Mouse (Mus musculus) B cell, adult (primary cell): ENCODE measurements around the gene Acad12. TPM values are rescaled to one million over a fixed set of nuclear protein-coding genes. Genes with fewer than 3 reads are reported as not detected.

Source experiments
- total RNA-seq: library from RNA; stranded (reverse); gene quantifications from 4 replicates; pipeline ENCODE4 v1.2.4, GENCODE M21; 2023; ENCODE audit not compliant: inconsistent age

The Acad12 gene
- 8.7 to 11.7 TPM (median 10.3 TPM) in 4 replicates for total RNA-seq

DNA sequence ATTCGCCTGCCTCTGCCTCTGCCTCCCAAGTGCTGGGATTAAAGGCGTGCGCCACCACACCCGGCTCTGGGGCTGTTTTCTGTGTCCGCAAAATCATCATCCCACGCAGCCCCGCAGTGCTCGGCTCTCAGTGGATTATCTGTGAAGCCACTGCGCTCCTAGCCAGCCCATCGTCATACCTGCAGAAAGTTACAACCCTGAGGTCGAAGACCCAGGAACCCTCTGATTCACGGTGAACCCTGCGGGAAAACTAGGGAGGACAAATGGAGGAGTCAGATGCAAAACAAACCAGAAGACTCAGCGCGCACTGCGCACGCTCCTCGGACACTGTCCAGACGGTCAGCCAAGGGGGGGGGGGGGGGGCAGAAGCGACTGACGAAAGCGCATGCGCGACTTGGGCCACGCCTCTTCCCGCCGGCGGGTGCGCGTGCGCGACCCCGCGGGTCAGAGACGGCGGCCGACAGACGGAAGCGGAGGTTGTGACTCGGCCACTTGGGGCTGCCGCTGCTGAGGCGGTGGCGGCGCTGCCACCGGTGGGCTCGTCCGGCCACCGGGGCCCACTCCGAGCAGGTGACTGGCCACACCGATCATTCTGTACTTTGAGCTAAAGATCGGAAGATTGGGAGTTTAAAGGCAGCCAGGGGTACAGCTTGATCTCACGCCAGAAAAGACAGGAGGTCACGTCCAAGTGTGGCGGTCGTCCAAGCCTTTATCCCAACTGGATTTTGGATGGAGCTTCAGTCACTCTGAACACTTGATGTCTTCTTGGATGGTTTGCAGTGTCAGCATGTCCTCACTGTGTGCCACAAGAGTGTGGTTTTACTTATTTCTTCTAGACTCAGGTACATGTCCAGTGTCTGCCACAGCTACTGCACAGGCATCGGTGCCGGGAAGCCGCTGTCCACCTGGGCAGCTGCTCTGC is at the start of gene Acad12:
Gene Acad12 (minus strand): TSS at position 347 of the 922 bp plus-strand sequence.

DNA sequence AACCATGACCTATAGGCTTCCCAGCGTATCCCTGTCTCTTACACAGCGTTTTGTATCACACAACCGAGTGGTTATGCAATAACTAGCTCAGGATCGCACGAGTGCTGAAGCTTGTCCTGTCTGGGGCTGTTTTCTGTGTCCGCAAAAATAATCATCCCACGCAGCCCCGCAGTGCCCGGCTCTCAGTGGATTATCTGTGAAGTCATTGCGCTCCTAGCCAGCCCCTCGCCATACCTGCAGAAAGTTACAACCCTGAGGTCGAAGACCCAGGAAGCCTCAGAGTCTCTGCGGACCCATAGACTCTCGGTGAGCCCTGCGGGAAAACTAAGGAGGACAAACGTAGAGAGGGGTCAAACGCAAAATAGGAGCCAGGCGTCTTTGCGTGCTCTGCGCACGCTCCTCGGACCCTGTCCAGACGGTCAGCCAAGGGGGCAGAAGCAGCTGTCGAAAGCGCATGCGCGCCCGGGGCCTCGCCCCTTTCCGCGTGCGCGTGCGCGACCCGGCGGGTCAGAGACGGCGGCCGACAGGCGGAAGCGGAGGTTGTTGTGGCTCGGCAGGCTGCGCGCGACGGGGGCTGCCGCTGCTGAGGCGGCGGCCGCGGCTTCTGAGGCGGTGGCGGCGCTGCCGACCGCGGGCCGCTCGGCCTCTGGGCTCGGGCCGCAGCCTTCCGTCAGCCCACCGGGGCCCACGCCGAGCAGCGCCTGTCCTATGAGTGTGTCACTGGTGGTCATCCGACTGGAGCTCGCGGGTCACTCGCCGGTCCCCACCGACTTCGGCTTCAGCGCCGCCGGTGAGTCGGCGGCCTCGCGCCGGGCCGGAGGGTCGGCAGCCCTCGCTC is 41.5 kb upstream of the Acad12 start, which contains the start of the genes Acad10 and Brap:
Gene Acad10 (minus strand): TSS at position 456 of the 838 bp plus-strand sequence.
Gene Brap (plus strand): TSS at position 505 of the 838 bp plus-strand sequence.

DNA sequence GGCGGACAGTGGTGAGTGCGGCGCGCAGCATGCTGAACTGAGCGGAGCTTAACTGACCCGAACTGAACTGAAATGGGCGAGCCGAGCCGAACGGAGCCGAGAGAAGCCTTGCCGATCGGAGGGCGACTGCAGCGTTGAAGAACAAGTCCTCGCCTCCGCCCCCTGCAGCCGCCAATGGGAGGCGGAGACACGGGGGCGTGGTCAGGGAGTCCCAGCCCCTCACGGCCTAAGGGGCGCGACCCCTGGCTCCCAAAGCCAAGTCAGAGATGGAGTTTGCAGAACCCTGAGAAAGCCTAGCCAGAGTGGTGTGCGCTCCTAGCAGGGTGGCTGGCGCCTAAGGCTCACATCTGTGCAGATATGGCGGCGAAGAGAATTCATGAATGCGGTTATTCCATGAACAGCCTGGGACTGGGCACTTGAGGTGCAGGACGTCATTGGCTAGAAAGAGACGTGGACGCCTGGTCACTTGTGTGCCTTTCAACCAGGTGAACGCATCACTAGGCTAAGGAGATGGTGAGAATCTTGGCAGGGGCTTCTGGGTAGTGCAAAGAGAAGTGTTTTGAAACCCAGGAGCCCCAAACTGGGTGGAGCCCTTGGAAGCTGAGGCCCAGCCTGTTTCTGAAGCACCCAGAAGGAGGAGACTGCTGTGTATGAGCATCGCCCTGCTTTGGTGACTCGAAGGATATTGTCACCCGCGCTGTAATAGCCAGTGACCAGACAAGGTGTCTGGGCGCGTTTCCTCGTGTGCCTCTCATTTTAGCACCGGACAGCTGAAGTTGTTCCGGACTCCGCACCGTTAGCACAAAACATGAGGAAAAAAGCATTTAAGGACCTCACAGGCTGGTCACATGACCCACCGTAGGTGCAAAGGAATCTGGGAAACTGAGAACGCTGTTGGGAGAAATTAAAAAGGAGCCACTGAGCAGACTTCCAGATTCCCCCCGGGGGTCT is 25.0 kb downstream of the Acad12 start, which contains the start of gene Aldh2:
Gene Aldh2 (minus strand): TSS at position 374 of the 951 bp plus-strand sequence.

Other genes starting within 250 kb of the Acad12 start
- gene Trafd1, start 233.3 kb downstream of the Acad12 start, total RNA-seq: 76.2 to 94.8 TPM (median 89.7 TPM) in 4 replicates
- 37.8 to 47.4 TPM (median 44.0 TPM) in 4 replicates for gene Naa25, start 221.0 kb downstream of the Acad12 start, total RNA-seq
- 1.2 to 1.6 TPM in 2 of 4 replicates, not detected in the others for gene Tmem116, start 167.0 kb downstream of the Acad12 start, total RNA-seq
- gene Erp29, start 166.4 kb downstream of the Acad12 start, total RNA-seq: 168 to 199 TPM (median 190 TPM) in 4 replicates
- not detected in 4 replicates for gene Adam1b, start 115.5 kb downstream of the Acad12 start, total RNA-seq
- 5.2 to 5.7 TPM (median 5.4 TPM) in 4 replicates for gene Adam1a, start 73.5 kb downstream of the Acad12 start, total RNA-seq
- not detected in 4 replicates for gene Gm42878, start 73.5 kb downstream of the Acad12 start, total RNA-seq
- 87.8 to 106 TPM (median 94.4 TPM) in 4 replicates for gene Mapkapk5, start 73.0 kb downstream of the Acad12 start, total RNA-seq
- 371 to 424 TPM (median 391 TPM) in 4 replicates for gene Aldh2, start 25.1 kb downstream of the Acad12 start, total RNA-seq
- gene Acad10, start 41.6 kb upstream of the Acad12 start, total RNA-seq: 10.5 to 12.1 TPM (median 10.7 TPM) in 4 replicates
- 81.9 to 96.9 TPM (median 84.8 TPM) in 4 replicates for gene Brap, start 41.6 kb upstream of the Acad12 start, total RNA-seq
- gene Atxn2, start 92.4 kb upstream of the Acad12 start, total RNA-seq: 72.7 to 114 TPM (median 84.4 TPM) in 4 replicates
- gene Sh2b3, start 218.7 kb upstream of the Acad12 start, total RNA-seq: 166 to 173 TPM (median 172 TPM) in 4 replicates
- 2.8 to 3.8 TPM (median 3.4 TPM) in 4 replicates for gene Pheta1, start 230.0 kb upstream of the Acad12 start, total RNA-seq